Mouse (Mus musculus): ENCODE results near the gene Rps16. TPM values are rescaled to one million over a fixed set of nuclear protein-coding genes. Genes with fewer than 3 reads are reported as not detected.

Gene Rps16
- total and polyA plus RNA-seq, 2 experiments from 2014 or later: 205 to 595 TPM

DNA sequence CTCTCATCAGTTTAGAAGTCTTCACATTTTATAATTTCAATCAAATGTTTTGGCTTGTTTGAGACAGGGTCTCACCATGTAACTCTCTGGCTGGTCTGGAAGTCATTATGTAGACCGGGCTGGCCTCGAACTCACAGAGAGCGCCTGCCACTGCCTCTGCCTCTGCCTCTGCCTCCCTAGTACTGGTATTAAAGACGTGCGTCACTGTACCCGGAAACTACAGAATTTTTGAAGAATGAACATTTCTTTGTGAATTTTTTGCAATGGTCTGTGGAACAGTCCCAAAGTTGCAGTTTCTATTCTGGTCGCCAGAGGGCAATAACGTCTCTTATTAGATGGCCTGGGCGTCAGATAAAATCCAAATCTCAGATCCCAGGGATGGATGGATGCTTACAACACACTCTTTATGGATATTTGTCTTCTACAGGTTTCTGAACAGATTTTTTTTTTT is 22.7 kb downstream of the Rps16 start:
- DNase-seq (peak; percentile 93), ATAC-seq (peak; percentile 39)
- Histone ChIP-seq H3K27ac (ENCODE audit: low read depth, low read length) (peak overlapping the region; percentile 71), H3K4me2 (ENCODE audit: low read depth) (peak overlapping the region; percentile 87), H3K36me3 (ENCODE audit: insufficient read depth) (peaks cover 6% of the 10 kb centered on the region; the same call in 1 of the 2 replicates), H3K4me3 (ENCODE audit: low read depth, low read length) (peak overlapping the region; percentile 77), H3K9ac (no peak overlapping the region), H3K4me1 (ENCODE audit: insufficient read depth) (peaks cover 23% of the 10 kb centered on the region), H3K27me3 (ENCODE audit: insufficient read depth, low read length) (no peaks in the 10 kb centered on the region), H3K9me3 (ENCODE audit: low read length) (no peaks in the 10 kb centered on the region)
- TF ChIP-seq CTCF (IDR thresholded peaks at IDR 0.05; ENCODE audit: low read depth): peak; percentile 77
- under 1% methylated on average over 9 of the region's 9 CpGs for WGBS

DNA sequence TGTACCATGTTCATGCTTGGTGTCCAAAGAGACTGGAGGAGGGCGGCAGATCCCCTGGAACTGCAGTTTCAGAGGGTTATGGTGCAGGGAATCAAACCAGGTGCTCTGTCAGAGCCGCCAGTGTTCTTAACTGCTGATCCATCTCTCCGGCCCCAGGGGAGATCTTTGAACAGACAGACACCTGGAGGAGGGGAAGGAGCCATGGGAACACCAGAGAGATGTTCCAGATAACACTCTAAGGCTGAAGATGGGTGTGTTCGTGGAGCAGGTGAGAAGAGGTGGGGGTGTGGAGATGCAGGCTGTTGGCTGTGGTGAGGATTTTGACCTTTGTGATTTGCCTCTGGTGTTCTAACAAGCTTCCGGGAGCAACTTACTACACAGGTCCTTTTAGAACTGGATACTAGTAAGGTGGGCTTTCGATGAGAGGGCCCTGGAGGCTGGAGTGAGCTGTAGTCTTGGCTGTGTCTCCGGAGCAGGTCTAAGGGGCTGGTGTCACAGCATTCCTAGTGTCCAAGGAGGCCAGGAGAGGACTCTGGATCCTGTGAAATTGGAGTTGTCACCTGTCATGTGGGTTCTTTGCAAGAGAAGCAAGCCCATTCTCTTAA is 23.5 kb downstream of the Rps16 start:
- no peak for TF ChIP-seq CTCF (IDR thresholded peaks at IDR 0.05; ENCODE audit: low read depth)
- Histone ChIP-seq H3K9me3 (ENCODE audit: low read length) (no peaks in the 10 kb centered on the region), H3K27ac (ENCODE audit: low read depth, low read length) (0 out of 2 replicates have a peak overlapping the region, but pooled peaks have one; percentile 15), H3K27me3 (ENCODE audit: insufficient read depth, low read length) (no peaks in the 10 kb centered on the region), H3K9ac (no peak overlapping the region), H3K36me3 (ENCODE audit: insufficient read depth) (no peaks in the 10 kb centered on the region; the same call in 1 of the 2 replicates), H3K4me3 (ENCODE audit: low read depth, low read length) (no peak overlapping the region), H3K4me2 (ENCODE audit: low read depth) (no peak overlapping the region), H3K4me1 (ENCODE audit: insufficient read depth) (peaks cover 26% of the 10 kb centered on the region)
- 88% methylated on average over 7 of the region's 7 CpGs for WGBS
- DNase-seq: no peak
- ATAC-seq: no peak

DNA sequence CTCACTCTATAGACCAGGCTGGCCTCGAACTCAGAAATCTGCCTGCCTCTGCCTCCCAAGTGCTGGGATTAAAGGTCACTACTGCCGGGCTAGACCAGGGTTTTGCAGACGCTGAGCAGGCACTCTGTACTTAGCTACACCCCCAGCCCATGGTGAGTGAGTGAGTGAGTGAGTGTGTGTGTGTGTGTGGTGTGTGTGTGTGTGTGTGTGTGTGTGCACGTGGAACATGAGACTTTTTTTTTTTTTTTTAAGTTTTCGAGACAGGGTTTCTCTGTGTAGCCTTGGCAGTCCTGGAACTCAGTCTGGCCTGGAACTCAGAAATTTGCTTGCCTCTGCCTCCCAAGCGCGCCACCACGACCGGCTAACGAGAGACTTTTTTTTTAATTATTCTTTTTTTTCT is 24.2 kb downstream of the Rps16 start:
- Histone ChIP-seq H3K4me2 (ENCODE audit: low read depth) (no peak overlapping the region), H3K36me3 (ENCODE audit: insufficient read depth) (no peaks in the 10 kb centered on the region), H3K4me3 (ENCODE audit: low read depth, low read length) (no peak overlapping the region), H3K27me3 (ENCODE audit: insufficient read depth, low read length) (no peaks in the 10 kb centered on the region), H3K9me3 (ENCODE audit: low read length) (no peaks in the 10 kb centered on the region), H3K27ac (ENCODE audit: low read depth, low read length) (no peak overlapping the region), H3K4me1 (ENCODE audit: insufficient read depth) (peaks cover 29% of the 10 kb centered on the region), H3K9ac (no peak overlapping the region)
- ATAC-seq (no peak), DNase-seq (no peak)
- WGBS: 78% methylated on average over 10 of the region's 10 CpGs
- no peak for TF ChIP-seq CTCF (IDR thresholded peaks at IDR 0.05; ENCODE audit: low read depth)

DNA sequence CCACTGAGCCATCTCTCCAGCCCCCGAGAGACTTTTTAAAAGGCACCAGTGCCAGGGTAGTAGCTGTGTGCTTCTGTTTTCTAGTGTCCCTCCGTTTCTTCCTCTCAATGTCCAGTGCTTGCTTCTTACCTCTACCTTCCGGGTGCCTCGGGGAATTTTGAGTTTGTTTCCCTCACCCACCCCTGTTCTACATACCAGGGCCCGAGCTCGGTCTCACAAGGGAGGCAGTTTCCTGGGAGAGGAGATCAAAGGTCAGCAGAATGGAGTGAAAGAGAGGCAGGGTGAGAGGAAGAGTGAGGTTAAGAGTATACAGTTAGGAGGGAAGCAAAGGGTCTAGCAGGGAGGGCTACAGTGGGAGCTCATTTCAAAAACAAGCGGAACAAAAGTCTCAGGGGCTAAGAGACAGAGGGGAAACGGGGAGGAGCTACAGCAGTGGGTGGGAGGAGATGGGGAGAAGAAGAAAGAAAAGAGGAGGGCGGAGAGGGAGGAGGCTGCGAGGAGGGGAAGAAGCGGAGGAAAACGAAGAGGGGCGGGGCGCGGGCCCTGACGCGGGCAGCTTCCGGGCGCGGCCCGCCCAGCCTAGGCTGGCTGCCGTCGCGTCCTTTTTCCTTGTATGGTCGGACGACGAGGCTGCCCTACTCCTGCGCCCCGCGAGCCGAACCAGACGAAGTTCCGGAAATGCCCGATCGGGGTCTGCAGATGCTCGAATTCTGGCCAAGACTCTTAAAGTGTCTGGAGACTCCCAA is 24.9 kb downstream of the Rps16 start:
- H3K9ac ChIP-seq: peak overlapping the region; percentile 53
- H3K27me3 ChIP-seq (ENCODE audit: insufficient read depth, low read length): no peaks in the 10 kb centered on the region
- DNase-seq (peak; percentile 82), ATAC-seq (peak; percentile 41)
- H3K36me3 ChIP-seq (ENCODE audit: insufficient read depth): no peaks in the 10 kb centered on the region
- peaks cover 26% of the 10 kb centered on the region for H3K4me1 ChIP-seq (ENCODE audit: insufficient read depth)
- WGBS: under 1% methylated on average over 36 of the region's 36 CpGs
- peak overlapping the region; percentile 67 for H3K4me2 ChIP-seq (ENCODE audit: low read depth)
- peak overlapping the region; percentile 45 for H3K4me3 ChIP-seq (ENCODE audit: low read depth, low read length)
- H3K27ac ChIP-seq (ENCODE audit: low read depth, low read length): peak overlapping the region; percentile 80
- H3K9me3 ChIP-seq (ENCODE audit: low read length): no peaks in the 10 kb centered on the region
- TF ChIP-seq CTCF (IDR thresholded peaks at IDR 0.05; ENCODE audit: low read depth): no peak

DNA sequence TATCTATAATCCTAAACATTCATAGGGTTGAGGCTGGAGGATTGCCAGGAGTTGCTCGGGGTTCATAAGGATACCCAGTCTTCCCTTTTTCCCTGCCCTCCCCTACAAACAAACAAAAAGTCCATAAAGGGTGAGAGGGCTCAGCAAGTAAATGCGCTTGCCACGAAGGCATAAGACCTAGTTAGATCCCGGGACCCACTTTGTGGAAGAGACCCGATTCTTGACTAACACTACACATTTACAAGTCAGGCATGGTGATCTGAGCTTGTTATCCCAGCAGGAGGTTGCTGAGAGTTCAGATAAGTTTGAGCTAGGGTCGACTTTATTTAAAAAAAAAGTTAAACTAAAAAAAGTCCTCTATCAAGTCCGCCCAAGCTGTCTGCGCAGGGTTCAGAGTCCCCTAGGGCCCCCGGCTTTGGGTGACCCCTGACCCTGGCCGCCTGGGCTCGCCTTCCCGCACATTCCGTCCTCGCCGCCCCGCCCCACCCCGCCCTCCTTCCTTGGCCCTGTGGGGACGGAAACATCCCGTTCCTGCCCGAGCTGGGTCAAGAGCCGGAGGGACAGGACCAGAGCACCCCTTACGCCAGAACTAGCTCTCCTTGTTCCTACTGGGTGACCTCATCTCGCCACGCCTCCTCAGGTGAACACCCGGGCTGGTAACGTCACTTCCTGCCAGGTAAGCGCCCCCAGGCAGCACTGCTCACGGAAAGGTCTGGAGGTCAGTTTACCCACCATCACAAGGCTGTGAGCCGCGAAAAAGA is 25.7 kb downstream of the Rps16 start:
- Histone ChIP-seq H3K9ac (peak overlapping the region; percentile 53), H3K27me3 (ENCODE audit: insufficient read depth, low read length) (peaks cover 4% of the 10 kb centered on the region; the same call in 1 of the 2 replicates), H3K36me3 (ENCODE audit: insufficient read depth) (no peaks in the 10 kb centered on the region), H3K9me3 (ENCODE audit: low read length) (no peaks in the 10 kb centered on the region), H3K27ac (ENCODE audit: low read depth, low read length) (peak overlapping the region; percentile 80), H3K4me3 (ENCODE audit: low read depth, low read length) (peak overlapping the region; percentile 45), H3K4me2 (ENCODE audit: low read depth) (peak overlapping the region; percentile 67), H3K4me1 (ENCODE audit: insufficient read depth) (peaks cover 18% of the 10 kb centered on the region)
- DNase-seq (peak; percentile 17), ATAC-seq (no peak)
- TF ChIP-seq CTCF (IDR thresholded peaks at IDR 0.05; ENCODE audit: low read depth): no peak
- WGBS: 9% methylated on average over 30 of the region's 30 CpGs

GRCm38 (mm10) chr7:28377190-28378065 is 27.0 kb downstream of the Rps16 start:
- Histone ChIP-seq H3K4me2 (ENCODE audit: low read depth) (peak overlapping the region; percentile 90), H3K9me3 (ENCODE audit: low read length) (no peaks in the 10 kb centered on the region), H3K9ac (0 out of 2 replicates have a peak overlapping the region, but pooled peaks have one; percentile 70), H3K36me3 (ENCODE audit: insufficient read depth) (no peaks in the 10 kb centered on the region), H3K27ac (ENCODE audit: low read depth, low read length) (no peak overlapping the region), H3K4me3 (ENCODE audit: low read depth, low read length) (peak overlapping the region; percentile 59; the same call in 1 of the 2 replicates), H3K27me3 (ENCODE audit: insufficient read depth, low read length) (peaks cover 4% of the 10 kb centered on the region; the same call in 1 of the 2 replicates), H3K4me1 (ENCODE audit: insufficient read depth) (peaks cover 23% of the 10 kb centered on the region)
- ATAC-seq (no peak), DNase-seq (no peak)
- no peak for TF ChIP-seq CTCF (IDR thresholded peaks at IDR 0.05; ENCODE audit: low read depth)
- WGBS: 84% methylated on average over 18 of the region's 18 CpGs
